Mouse (Mus musculus) E14TG2a.4 (cell line): ENCODE data around the gene Gm20683.

Source experiments
- H3K27me3 ChIP-seq: 2 replicates; pipeline ENCODE4 v1.6.1; 2014; ENCODE audit warnings: low read length, control low read depth; ENCODE audit not compliant: insufficient read depth
- H3K36me3 ChIP-seq: 2 replicates; pipeline ENCODE4 v1.6.1; 2014; ENCODE audit warnings: low read length, control low read depth; ENCODE audit not compliant: insufficient read depth
- H3K4me1 ChIP-seq: replicated peaks from 2 replicates; pipeline ENCODE4 v1.6.1; 2014; ENCODE audit warnings: low read depth, low read length, control low read depth
- H3K4me3 ChIP-seq: replicated peaks from 2 replicates; pipeline ENCODE4 v1.5.1; 2014; ENCODE audit warnings: mild to moderate bottlenecking, low read length
- H3K9me3 ChIP-seq: 2 replicates; pipeline ENCODE4 v1.6.1; 2014; ENCODE audit warnings: low read length, control low read depth
- CTCF ChIP-seq: conservative IDR thresholded peaks from 2 replicates; pipeline ENCODE4 v1.5.1; 2014; ENCODE audit warnings: low read length
- NANOG ChIP-seq: IDR thresholded peaks from 2 replicates; pipeline ENCODE4 v1.6.1; 2014; ENCODE audit warnings: borderline replicate concordance, low read length, mixed read lengths
- POU5F1 ChIP-seq: IDR thresholded peaks from 2 replicates; pipeline ENCODE4 v1.6.1; 2014; ENCODE audit warnings: low read length, borderline replicate concordance

Gene Gm20683

GRCm38 (mm10) chr17:25838904-25839303, 2.7 kb downstream of the Gm20683 start:
- TF ChIP-seq POU5F1 (no peak), NANOG (no peak), CTCF (no peak)

DNA sequence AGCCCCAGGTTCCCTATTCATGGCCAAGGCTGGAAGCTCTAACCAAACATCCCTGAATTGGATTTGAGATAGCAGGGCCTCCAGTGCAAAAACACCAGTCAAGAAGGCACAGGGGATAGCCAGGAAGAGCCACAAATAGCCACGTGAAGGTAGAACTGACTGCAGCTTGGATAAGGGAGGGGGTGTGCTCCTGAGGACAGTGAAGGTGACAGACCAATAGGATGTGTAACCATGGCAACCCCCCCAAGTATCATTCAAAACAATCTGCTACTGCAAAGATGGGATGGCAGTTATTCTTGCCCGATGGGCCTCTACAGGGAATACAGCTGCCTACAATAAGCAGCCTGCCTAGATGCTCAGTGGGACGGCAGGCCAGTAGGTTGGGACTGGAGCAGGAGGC, 4.0 kb downstream of the Gm20683 start:
- no peaks in the 10 kb centered on the region for H3K9me3 ChIP-seq
- H3K4me3 ChIP-seq: peak overlapping the region; percentile 72; the same call in 1 of the 2 replicates
- peaks cover 11% of the 10 kb centered on the region for H3K27me3 ChIP-seq
- peaks cover 57% of the 10 kb centered on the region for H3K4me1 ChIP-seq
- no peak for TF ChIP-seq POU5F1
- no peak for TF ChIP-seq NANOG
- TF ChIP-seq CTCF: no peak
- peaks cover 77% of the 10 kb centered on the region for H3K36me3 ChIP-seq

More at GRCm38 (mm10) chr17:25838904-25839303, 2.7 kb downstream of the Gm20683 start:
- Histone ChIP-seq H3K4me1 (peaks cover 63% of the 10 kb centered on the region), H3K36me3 (peaks cover 86% of the 10 kb centered on the region), H3K27me3 (peaks cover 11% of the 10 kb centered on the region), H3K9me3 (no peaks in the 10 kb centered on the region), H3K4me3 (no peak overlapping the region)

GRCm38 (mm10) chr17:25837076-25837410, 4.5 kb downstream of the Gm20683 start, which contains the start of gene Rhbdl1:
TSS of gene Rhbdl1 (minus strand) at chr17:25837295.
- no peaks in the 10 kb centered on the region for H3K9me3 ChIP-seq
- H3K4me1 ChIP-seq: peaks cover 59% of the 10 kb centered on the region
- TF ChIP-seq CTCF (no peak), POU5F1 (no peak), NANOG (no peak)
- peak within 1 kb of the TSS; percentile 72 for H3K4me3 ChIP-seq
- H3K36me3 ChIP-seq: peaks cover 73% of the 10 kb centered on the region
- H3K27me3 ChIP-seq: peaks cover 11% of the 10 kb centered on the region

DNA sequence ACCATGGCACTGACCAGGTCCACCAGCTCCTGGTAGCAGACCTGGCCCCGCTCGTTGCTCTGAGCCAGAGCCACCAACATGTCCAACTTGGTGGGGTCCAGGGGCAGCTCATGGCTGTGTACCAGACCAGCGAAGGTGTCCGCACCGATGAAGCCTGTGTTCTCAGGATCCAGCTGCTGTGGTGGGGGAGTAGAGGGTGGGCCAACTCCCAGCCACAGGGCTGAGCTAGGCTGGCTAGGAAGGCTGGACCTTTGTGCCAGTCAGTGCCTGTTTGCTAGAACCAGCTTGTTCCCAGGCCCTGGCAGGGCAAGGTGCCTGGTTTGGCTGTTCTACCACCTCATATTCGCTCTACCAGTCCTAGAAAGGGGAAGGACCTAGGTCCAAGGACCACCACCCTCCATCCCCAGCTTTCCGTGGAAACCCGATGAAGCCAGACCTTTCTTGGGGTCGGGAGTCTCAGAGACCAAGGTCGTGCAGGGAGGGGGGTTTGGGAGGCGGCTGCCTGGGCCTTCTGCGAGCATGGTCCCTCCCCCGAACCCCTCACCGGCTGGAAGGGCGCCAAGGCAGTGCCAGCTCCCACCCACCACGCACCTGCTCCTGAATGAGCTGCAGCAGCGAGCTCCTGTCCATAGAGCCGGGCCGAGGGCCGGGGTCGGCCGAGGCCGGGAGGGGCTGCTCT, 5.0 kb downstream of the Gm20683 start:
- Histone ChIP-seq H3K4me1 (peaks cover 60% of the 10 kb centered on the region), H3K9me3 (no peaks in the 10 kb centered on the region), H3K36me3 (peaks cover 73% of the 10 kb centered on the region), H3K27me3 (peaks cover 11% of the 10 kb centered on the region), H3K4me3 (peak overlapping the region; percentile 72)
- TF ChIP-seq NANOG (no peak), CTCF (no peak), POU5F1 (no peak)

- H3K4me3 ChIP-seq: peak overlapping the region; percentile 72; the same call in 1 of the 2 replicates
- peaks cover 73% of the 10 kb centered on the region for H3K36me3 ChIP-seq
- peaks cover 11% of the 10 kb centered on the region for H3K27me3 ChIP-seq
- peaks cover 65% of the 10 kb centered on the region for H3K4me1 ChIP-seq
- H3K9me3 ChIP-seq: no peaks in the 10 kb centered on the region
- no peak for TF ChIP-seq POU5F1
- TF ChIP-seq CTCF: no peak
- TF ChIP-seq NANOG: no peak
Measured at GRCm38 (mm10) chr17:25835816-25836215, 5.7 kb downstream of the Gm20683 start.

GRCm38 (mm10) chr17:25835301-25835700, 6.3 kb downstream of the Gm20683 start:
- H3K9me3 ChIP-seq: no peaks in the 10 kb centered on the region
- peaks cover 73% of the 10 kb centered on the region for H3K36me3 ChIP-seq
- H3K4me3 ChIP-seq: peak overlapping the region; percentile 95; the same call in 1 of the 2 replicates
- peaks cover 70% of the 10 kb centered on the region for H3K4me1 ChIP-seq
- TF ChIP-seq CTCF (no peak), NANOG (no peak), POU5F1 (no peak)
- peaks cover 11% of the 10 kb centered on the region for H3K27me3 ChIP-seq

GRCm38 (mm10) chr17:25834595-25835222, 6.9 kb downstream of the Gm20683 start:
- H3K4me1 ChIP-seq: peaks cover 76% of the 10 kb centered on the region
- H3K4me3 ChIP-seq: peak overlapping the region; percentile 95
- peaks cover 73% of the 10 kb centered on the region for H3K36me3 ChIP-seq
- H3K27me3 ChIP-seq: peaks cover 11% of the 10 kb centered on the region
- TF ChIP-seq POU5F1 (no peak), CTCF (no peak), NANOG (no peak)
- H3K9me3 ChIP-seq: no peaks in the 10 kb centered on the region

DNA sequence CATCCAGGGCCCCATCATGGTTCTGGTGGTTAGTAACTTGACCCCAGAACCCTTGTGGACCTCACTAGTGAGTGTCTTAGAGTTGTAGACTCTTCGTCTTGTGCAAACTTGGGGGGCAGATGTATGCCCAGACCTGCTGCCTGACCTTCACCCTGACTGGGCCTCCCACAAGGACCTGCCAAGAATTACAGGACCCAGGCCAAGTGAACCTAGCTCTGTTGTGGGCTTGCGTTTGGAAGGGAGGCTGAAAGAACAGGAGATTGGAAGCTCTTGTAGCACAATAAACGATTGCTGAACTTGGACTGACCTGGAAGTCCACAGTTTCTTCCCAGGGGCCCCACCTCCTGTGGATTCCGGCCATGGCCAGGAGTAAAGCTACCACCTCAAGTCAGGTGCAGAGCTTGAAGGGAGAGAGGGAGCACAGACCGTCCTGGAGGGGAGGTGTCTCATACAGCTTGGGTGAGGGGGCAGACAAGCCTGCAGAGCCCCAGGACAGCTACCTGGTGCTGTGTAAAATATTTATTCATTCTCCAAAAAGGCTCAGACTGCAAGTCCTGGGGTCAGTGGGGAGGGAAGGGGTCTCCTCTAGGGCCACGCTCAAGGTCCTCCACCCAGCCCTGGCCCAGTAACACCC, 7.5 kb downstream of the Gm20683 start:
- H3K36me3 ChIP-seq: peaks cover 71% of the 10 kb centered on the region
- peak overlapping the region; percentile 95 for H3K4me3 ChIP-seq
- TF ChIP-seq CTCF (no peak), POU5F1 (no peak), NANOG (no peak)
- H3K9me3 ChIP-seq: no peaks in the 10 kb centered on the region
- peaks cover 78% of the 10 kb centered on the region for H3K4me1 ChIP-seq
- H3K27me3 ChIP-seq: peaks cover 11% of the 10 kb centered on the region
